Mouse (Mus musculus): ENCODE measurements around the gene Tmem245. TPM values are rescaled to one million over a fixed set of nuclear protein-coding genes. Genes with fewer than 3 reads are reported as not detected.

Gene Tmem245
- polyA plus RNA-seq, 1 experiment from 2014 or later, result 10.4 TPM

DNA sequence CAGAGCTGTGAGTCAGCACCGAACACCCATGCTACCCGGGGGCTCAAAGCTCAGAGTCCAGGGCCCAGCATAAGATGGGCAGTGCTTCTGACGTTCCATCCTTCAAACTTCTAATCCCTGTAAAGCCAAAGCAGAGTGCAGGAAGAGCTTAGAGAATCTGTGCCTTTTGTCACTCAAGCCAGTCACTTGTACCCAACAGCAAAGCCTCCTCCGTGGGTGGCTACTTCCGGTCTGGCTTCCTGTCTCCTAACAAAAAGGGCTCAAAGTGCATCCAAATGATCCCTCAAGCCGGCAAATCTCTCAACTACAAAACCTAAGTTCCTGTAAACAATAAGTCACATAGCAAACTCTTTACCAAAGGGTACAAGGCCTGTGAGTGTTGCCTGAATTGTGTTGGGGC is 2.3 kb upstream of the Tmem245 start:
- H3K4me3 ChIP-seq, result no peak overlapping the region
- no peak for ATAC-seq (ENCODE audit: low FRiP score)
- no peaks in the 10 kb centered on the region for H3K27me3 ChIP-seq
- H3K27ac ChIP-seq, result no peak overlapping the region
- WGBS, result 74% methylated on average over 6 of the region's 6 CpGs
- no peaks in the 10 kb centered on the region for H3K9me3 ChIP-seq (replicated peaks)
- H3K9ac ChIP-seq, result no peak overlapping the region
- H3K4me2 ChIP-seq (replicated peaks), result no peak overlapping the region
- H3K36me3 ChIP-seq, result no peaks in the 10 kb centered on the region
- peaks cover 19% of the 10 kb centered on the region for H3K4me1 ChIP-seq

DNA sequence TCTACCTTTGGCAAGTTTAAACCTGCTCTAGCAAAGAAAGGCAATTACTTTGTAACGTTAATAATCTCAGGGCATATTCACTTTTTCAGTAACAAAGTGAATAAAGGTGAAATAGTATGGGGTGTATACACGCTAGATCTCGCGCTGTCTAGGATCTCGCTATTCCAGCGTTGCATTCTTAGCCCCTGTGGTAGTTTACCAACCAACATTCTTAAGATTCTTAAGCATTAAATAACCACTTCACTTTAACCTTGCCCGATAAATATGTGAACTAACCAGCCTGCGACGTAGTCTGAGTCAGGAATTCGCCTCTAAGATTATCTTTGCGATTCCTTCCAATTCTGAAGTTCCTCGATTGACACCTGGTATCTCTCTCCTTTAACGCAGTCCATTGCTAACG is 1.1 kb downstream of the Tmem245 start:
- H3K4me1 ChIP-seq, result peaks cover 31% of the 10 kb centered on the region
- H3K4me2 ChIP-seq (replicated peaks), result peak overlapping the region; percentile 92
- H3K27ac ChIP-seq, result peak overlapping the region; percentile 86; the same call in 1 of the 2 replicates
- H3K36me3 ChIP-seq, result no peaks in the 10 kb centered on the region
- no peak for ATAC-seq (ENCODE audit: low FRiP score)
- H3K9me3 ChIP-seq (replicated peaks), result no peaks in the 10 kb centered on the region
- H3K9ac ChIP-seq, result peak overlapping the region; percentile 79
- H3K27me3 ChIP-seq, result no peaks in the 10 kb centered on the region
- 2% methylated on average over 14 of the region's 14 CpGs for WGBS
- H3K4me3 ChIP-seq, result peak overlapping the region; percentile 82

DNA sequence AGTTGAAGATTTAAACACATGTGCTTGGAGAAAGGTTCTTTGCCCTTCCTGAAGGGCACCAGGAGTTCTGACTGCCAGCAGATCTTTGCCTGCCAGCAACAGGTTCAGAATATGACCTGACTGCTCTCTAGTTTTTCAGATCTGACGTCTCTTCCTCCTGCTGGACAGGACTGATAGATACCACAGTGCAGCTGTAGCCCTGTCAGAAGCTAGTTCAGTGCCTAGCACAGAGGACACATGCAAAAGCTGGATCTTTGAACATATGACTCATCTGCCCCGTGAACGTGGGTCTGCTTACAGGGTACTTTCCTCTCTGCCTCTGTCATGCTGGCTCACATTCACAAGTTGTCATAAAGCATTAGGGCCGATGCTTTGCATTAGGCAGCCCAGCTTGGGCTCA is 3.0 kb downstream of the Tmem245 start:
- no peaks in the 10 kb centered on the region for H3K36me3 ChIP-seq

DNA sequence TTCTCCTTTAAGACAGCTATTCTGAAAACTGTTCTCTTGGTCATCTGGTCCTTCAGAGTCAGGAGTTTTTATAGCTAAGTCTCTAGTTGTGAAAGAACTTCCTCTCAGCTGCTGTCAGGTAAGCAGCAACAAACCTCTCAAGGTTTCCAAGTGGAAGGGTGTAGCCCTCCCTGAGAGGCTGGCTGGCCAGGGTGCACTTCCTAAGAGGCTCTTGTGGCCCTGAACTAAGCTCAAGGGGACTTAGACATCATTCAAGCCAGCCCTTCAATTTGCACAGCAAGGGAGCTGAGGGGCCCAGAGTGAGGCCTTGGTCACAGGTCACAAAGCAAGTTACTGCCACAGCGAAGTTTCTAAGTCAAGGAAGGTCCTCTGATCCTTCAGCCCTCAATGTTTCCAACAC is 4.0 kb downstream of the Tmem245 start:
- no peaks in the 10 kb centered on the region for H3K9me3 ChIP-seq (replicated peaks)
- ATAC-seq (ENCODE audit: low FRiP score), result no peak
- no peak overlapping the region for H3K9ac ChIP-seq
- WGBS, result 48% methylated on average over 1 of the region's 1 CpGs
- peaks cover 31% of the 10 kb centered on the region for H3K4me1 ChIP-seq
- no peaks in the 10 kb centered on the region for H3K36me3 ChIP-seq
- H3K27me3 ChIP-seq, result no peaks in the 10 kb centered on the region
- no peak overlapping the region for H3K4me2 ChIP-seq (replicated peaks)
- H3K27ac ChIP-seq, result no peak overlapping the region
- no peak overlapping the region for H3K4me3 ChIP-seq

More for the DNA sequence above, 3.0 kb downstream of the Tmem245 start:
- H3K9me3 ChIP-seq (replicated peaks), result no peaks in the 10 kb centered on the region
- no peak for ATAC-seq (ENCODE audit: low FRiP score)
- no peak overlapping the region for H3K27ac ChIP-seq
- 64% methylated on average over 4 of the region's 4 CpGs for WGBS
- no peaks in the 10 kb centered on the region for H3K27me3 ChIP-seq
- H3K9ac ChIP-seq, result no peak overlapping the region
- peaks cover 31% of the 10 kb centered on the region for H3K4me1 ChIP-seq
- H3K4me3 ChIP-seq, result no peak overlapping the region
- no peak overlapping the region for H3K4me2 ChIP-seq (replicated peaks)

DNA sequence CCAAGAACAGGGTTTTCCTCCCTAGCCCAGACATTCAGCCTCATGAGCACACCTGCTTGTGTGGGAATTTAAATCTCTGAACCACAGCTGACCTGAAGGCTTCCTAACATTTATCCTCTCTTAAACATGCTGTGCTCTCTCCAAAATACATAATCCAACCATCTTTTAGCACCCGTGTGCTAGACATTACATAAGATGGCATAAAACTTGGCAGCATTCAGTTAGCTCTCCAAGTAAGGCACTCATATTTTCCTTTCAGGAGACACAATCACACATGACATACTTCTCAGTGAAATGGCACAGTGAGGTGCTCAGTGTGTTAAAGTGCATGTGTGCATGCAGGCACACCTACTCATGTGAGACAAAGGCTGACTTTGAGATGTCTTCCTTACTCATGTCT is 4.7 kb downstream of the Tmem245 start:
- no peaks in the 10 kb centered on the region for H3K36me3 ChIP-seq
- peaks cover 29% of the 10 kb centered on the region for H3K4me1 ChIP-seq
- H3K4me3 ChIP-seq, result no peak overlapping the region
- no peak overlapping the region for H3K9ac ChIP-seq
- 90% methylated on average over 1 of the region's 1 CpGs for WGBS
- no peak for ATAC-seq (ENCODE audit: low FRiP score)
- no peak overlapping the region for H3K4me2 ChIP-seq (replicated peaks)
- no peaks in the 10 kb centered on the region for H3K9me3 ChIP-seq (replicated peaks)
- H3K27ac ChIP-seq, result no peak overlapping the region
- H3K27me3 ChIP-seq, result no peaks in the 10 kb centered on the region

DNA sequence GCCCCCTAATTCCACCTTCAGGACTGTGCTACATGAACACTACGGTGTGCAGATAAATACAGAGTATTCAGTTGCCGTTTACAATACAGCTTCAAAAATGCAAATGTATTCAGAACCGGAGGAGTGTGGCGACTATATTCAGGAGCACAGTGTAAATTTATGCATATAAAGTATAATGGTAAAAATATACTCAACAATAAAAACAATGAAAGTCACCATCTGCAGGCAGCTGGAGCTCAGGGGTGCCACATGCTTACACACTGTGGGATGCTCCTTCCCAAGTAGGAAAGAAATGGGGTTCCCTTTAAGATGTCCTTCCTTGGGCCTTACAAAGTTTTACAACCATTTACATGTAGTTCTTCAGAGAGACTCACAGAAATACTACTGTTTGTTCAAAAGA is 5.8 kb downstream of the Tmem245 start:
- no peak overlapping the region for H3K27ac ChIP-seq
- H3K9me3 ChIP-seq (replicated peaks), result no peaks in the 10 kb centered on the region
- no peak overlapping the region for H3K9ac ChIP-seq
- no peak overlapping the region for H3K4me2 ChIP-seq (replicated peaks)
- WGBS, result 48% methylated on average over 4 of the region's 4 CpGs
- ATAC-seq (ENCODE audit: low FRiP score), result no peak
- no peaks in the 10 kb centered on the region for H3K36me3 ChIP-seq
- H3K27me3 ChIP-seq, result no peaks in the 10 kb centered on the region
- H3K4me3 ChIP-seq, result no peak overlapping the region
- peaks cover 25% of the 10 kb centered on the region for H3K4me1 ChIP-seq

DNA sequence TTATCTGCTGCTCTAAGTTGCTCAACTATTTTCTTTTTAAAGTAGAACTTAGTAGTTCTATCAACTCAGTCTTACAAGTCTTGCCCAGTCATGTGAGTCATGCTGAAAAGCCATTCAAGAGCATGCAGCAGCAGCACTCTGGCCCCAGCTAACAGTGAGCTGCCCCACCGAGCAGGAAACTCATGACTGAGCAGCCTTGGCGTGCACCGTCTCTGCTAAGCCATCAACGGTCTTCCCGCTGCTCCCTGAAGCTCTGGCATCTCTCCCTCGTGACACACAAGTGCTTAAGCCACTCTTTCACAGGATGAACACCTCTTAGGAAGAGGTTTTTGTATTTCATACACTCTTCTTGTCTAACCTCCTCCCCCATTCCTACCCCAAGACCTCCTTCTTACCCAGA is 10.1 kb downstream of the Tmem245 start:
- peaks cover 10% of the 10 kb centered on the region for H3K36me3 ChIP-seq

DNA sequence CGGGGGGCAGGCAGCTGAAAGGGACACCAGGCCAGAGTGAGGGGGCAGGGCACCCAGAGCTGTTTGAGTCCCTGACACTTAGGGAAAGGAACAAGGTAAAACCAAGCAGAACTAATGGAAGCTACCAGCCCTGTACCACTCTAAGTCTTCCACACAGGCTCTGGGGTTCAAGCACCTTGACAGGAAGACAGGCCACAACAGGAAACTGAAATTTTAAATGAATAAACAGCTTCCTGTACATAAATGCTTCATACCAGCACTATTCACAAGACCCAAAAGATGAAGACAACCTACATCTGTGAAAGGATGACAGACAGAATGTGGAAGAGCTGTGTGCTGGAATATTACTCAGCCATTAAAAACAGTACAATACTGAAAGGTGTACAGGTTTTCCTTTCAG is 11.9 kb downstream of the Tmem245 start:
- H3K4me2 ChIP-seq (replicated peaks), result no peak overlapping the region
- H3K9ac ChIP-seq, result no peak overlapping the region
- no peak overlapping the region for H3K27ac ChIP-seq
- peaks cover 10% of the 10 kb centered on the region for H3K36me3 ChIP-seq
- no peaks in the 10 kb centered on the region for H3K9me3 ChIP-seq (replicated peaks)
- no peak overlapping the region for H3K4me3 ChIP-seq
- H3K27me3 ChIP-seq, result no peaks in the 10 kb centered on the region
- no peaks in the 10 kb centered on the region for H3K4me1 ChIP-seq
- ATAC-seq (ENCODE audit: low FRiP score), result no peak
- no CpG with 5 or more reads among the region's 1 CpGs for WGBS

More for the DNA sequence above, 10.1 kb downstream of the Tmem245 start:
- no peaks in the 10 kb centered on the region for H3K27me3 ChIP-seq
- H3K4me3 ChIP-seq, result no peak overlapping the region
- no peaks in the 10 kb centered on the region for H3K9me3 ChIP-seq (replicated peaks)
- no peaks in the 10 kb centered on the region for H3K4me1 ChIP-seq
- no peak for ATAC-seq (ENCODE audit: low FRiP score)
- H3K27ac ChIP-seq, result no peak overlapping the region
- H3K9ac ChIP-seq, result no peak overlapping the region
- 69% methylated on average over 6 of the region's 6 CpGs for WGBS
- no peak overlapping the region for H3K4me2 ChIP-seq (replicated peaks)

DNA sequence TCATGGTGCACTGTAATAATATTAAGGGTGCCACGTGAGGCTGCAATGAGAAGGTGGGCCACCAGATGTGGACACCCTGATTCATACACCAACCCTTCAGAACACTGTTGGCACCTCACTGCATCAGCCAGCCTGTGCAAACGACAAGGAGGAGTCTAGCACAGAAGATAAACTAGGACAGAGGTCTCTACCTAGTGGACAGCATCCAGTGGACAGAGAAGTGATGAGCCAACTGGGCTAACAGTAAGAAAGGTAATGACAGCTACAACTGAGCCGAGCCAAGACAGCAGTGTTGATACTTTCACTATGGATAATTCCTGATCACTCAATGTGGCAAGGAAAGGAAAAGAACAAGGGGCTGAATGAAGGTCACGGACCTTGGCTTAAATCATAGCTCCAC is 14.1 kb downstream of the Tmem245 start:
- no peak overlapping the region for H3K4me3 ChIP-seq
- WGBS, result 94% methylated on average over 4 of the region's 4 CpGs
- H3K4me1 ChIP-seq, result no peaks in the 10 kb centered on the region
- H3K36me3 ChIP-seq, result peaks cover 10% of the 10 kb centered on the region
- H3K9me3 ChIP-seq (replicated peaks), result no peaks in the 10 kb centered on the region
- H3K4me2 ChIP-seq (replicated peaks), result no peak overlapping the region
- no peak overlapping the region for H3K27ac ChIP-seq
- no peak overlapping the region for H3K9ac ChIP-seq
- H3K27me3 ChIP-seq, result no peaks in the 10 kb centered on the region
- no peak for ATAC-seq (ENCODE audit: low FRiP score)

DNA sequence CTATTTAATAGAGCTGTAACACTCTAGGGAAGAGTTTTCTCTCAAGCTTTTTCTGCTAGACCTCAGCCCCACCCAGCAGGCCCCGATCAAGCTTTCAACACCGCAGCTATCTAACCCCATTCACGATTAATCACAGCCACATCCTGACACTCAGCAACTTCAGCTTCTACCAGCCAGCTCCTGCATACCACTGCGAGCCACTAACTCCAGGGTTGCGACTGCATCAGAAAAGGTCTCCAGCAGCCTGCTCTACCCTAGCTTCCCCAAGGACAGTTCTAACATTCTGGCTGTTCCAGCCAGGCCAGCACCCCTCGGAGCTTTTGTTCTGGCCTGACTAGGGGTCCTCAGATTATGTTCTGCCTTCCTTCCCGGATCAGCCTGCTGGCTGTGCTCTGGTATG is 15.1 kb downstream of the Tmem245 start:
- no peak overlapping the region for H3K27ac ChIP-seq
- H3K4me3 ChIP-seq, result no peak overlapping the region
- no peaks in the 10 kb centered on the region for H3K9me3 ChIP-seq (replicated peaks)
- WGBS, result 48% methylated on average over 7 of the region's 7 CpGs
- no peak overlapping the region for H3K9ac ChIP-seq
- H3K36me3 ChIP-seq, result peaks cover 10% of the 10 kb centered on the region
- H3K4me1 ChIP-seq, result no peaks in the 10 kb centered on the region
- H3K27me3 ChIP-seq, result no peaks in the 10 kb centered on the region
- H3K4me2 ChIP-seq (replicated peaks), result no peak overlapping the region
- no peak for ATAC-seq (ENCODE audit: low FRiP score)

DNA sequence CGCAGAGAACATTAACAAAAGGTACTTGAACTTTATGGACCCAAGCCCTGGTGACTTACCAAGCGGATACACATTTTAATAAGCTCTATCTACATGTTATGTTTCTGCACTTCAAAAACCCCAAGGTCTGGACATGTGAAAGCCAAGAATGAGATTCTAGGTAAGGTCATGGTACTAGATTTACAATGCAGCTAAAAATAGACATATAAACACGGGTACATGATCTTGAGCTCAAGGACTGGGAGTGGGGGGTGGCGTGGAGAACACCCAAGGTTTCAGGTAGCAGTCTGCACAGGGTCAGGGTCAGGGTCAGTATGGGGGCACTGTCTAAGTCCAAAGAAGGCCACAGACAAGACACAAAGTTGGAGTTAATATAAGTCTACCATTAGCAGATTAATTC is 16.9 kb downstream of the Tmem245 start:
- 89% methylated on average over 4 of the region's 4 CpGs for WGBS
- no peak overlapping the region for H3K4me3 ChIP-seq

DNA sequence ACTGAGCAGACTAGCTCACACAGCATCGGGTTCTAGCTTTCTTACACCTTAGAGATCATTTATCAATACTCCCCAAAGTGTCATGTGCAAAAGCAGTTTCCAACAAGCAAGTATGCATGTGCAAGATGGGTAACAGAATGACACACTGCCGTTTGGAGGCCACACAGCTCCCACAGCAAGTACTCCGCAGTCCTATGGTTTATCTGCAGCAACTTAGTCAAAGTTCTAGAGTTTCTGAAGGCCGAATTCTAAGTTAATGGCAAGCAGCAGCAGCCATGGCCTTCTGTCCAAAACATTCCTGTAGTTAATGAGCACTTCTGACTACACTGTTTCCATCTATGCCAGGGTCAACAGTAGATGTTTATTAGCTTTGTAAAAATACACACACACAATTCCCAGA is 20.3 kb downstream of the Tmem245 start:
- H3K9me3 ChIP-seq (replicated peaks), result no peaks in the 10 kb centered on the region
- H3K4me3 ChIP-seq, result no peak overlapping the region
- no peak for ATAC-seq (ENCODE audit: low FRiP score)
- H3K4me2 ChIP-seq (replicated peaks), result no peak overlapping the region
- no peaks in the 10 kb centered on the region for H3K4me1 ChIP-seq
- 84% methylated on average over 4 of the region's 4 CpGs for WGBS
- H3K27me3 ChIP-seq, result no peaks in the 10 kb centered on the region
- no peak overlapping the region for H3K9ac ChIP-seq
- no peak overlapping the region for H3K27ac ChIP-seq
- H3K36me3 ChIP-seq, result peaks cover 38% of the 10 kb centered on the region

More for the DNA sequence above, 16.9 kb downstream of the Tmem245 start:
- Histone ChIP-seq H3K4me1 (no peaks in the 10 kb centered on the region), H3K27ac (no peak overlapping the region), H3K9ac (no peak overlapping the region), H3K27me3 (no peaks in the 10 kb centered on the region), H3K4me2 (replicated peaks) (no peak overlapping the region), H3K9me3 (replicated peaks) (no peaks in the 10 kb centered on the region), H3K36me3 (peaks cover 15% of the 10 kb centered on the region)
- no peak for ATAC-seq (ENCODE audit: low FRiP score)

DNA sequence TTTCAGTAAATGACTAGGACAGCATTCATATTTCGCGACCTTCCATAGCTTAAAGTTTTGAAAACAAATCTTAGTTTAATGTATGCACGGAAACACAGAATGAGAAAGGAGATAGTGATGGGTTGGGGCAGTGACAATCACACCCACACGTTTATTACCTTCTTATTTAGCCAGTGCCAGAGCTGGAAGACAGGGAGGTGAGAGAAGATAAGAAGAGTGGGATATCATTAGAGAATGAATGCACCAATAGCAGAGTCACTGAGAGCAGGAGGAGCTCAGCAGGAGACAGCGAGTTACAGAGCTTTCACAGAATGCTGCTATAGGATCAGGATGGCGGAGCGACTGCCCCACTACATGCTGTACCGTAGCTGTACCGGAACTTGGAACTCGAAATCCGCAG is 25.0 kb downstream of the Tmem245 start:
- Histone ChIP-seq H3K4me1 (no peaks in the 10 kb centered on the region), H3K27me3 (no peaks in the 10 kb centered on the region), H3K9ac (no peak overlapping the region), H3K4me2 (replicated peaks) (no peak overlapping the region), H3K4me3 (no peak overlapping the region), H3K9me3 (replicated peaks) (no peaks in the 10 kb centered on the region), H3K36me3 (peaks cover 48% of the 10 kb centered on the region), H3K27ac (no peak overlapping the region)
- 95% methylated on average over 11 of the region's 11 CpGs for WGBS
- ATAC-seq (ENCODE audit: low FRiP score), result no peak
